Mouse (Mus musculus): ENCODE data around the gene Ttll2.
"Not testable (repeated sequence)": the region's sequence is repeated elsewhere in the genome, so short reads cannot be mapped to it uniquely, and the experiment has no call there.

The Ttll2 gene

GRCm38 (mm10) chr17:7360749-7361465 is 8.4 kb upstream of the Ttll2 start:
- DNase-seq (ENCODE audit: low spot score), result not testable (repeated sequence)

GRCm38 (mm10) chr17:7359806-7360205 is 7.3 kb upstream of the Ttll2 start:
- not testable (repeated sequence) for DNase-seq (ENCODE audit: low spot score)

- DNase-seq (ENCODE audit: low spot score), result not testable (repeated sequence)
These were observed 3.7 kb downstream of the Ttll2 start for GRCm38 (mm10) chr17:7348765-7349164.

- DNase-seq (ENCODE audit: low spot score), result not testable (repeated sequence)
These were observed 15.1 kb downstream of the Ttll2 start for GRCm38 (mm10) chr17:7337381-7337780.

- not testable (repeated sequence) for DNase-seq (ENCODE audit: low spot score)
These were observed 19.8 kb downstream of the Ttll2 start for GRCm38 (mm10) chr17:7332745-7333144.

- not testable (repeated sequence) for DNase-seq (ENCODE audit: low spot score)
These were observed 26.1 kb downstream of the Ttll2 start for GRCm38 (mm10) chr17:7326415-7326814.

GRCm38 (mm10) chr17:7324346-7324745 is 28.1 kb downstream of the Ttll2 start, which contains the start of gene Tcp10a:
TSS of gene Tcp10a (plus strand) at chr17:7324646.
- DNase-seq (ENCODE audit: low spot score), result not testable (repeated sequence)

GRCm38 (mm10) chr17:7319789-7320188 is 32.7 kb downstream of the Ttll2 start:
- DNase-seq (ENCODE audit: low spot score), result not testable (repeated sequence)

- not testable (repeated sequence) for DNase-seq (ENCODE audit: low spot score)
These were observed 36.7 kb downstream of the Ttll2 start for GRCm38 (mm10) chr17:7315693-7316382.

GRCm38 (mm10) chr17:7306278-7307196 is 46.0 kb downstream of the Ttll2 start:
- DNase-seq (ENCODE audit: low spot score), result not testable (repeated sequence)
